Mouse (Mus musculus) limb, embryonic 12.5 days (tissue): ENCODE results near the gene Trappc13. TPM values are rescaled to one million over a fixed set of nuclear protein-coding genes. Genes with fewer than 3 reads are reported as not detected.

Experiments
- ATAC-seq: fragments of 200-750 bp; cut with Nextera tagmentation; 2 replicates; pipeline ENCODE4 v1.8.0; 2017; ENCODE audit warnings: low read depth, moderate TSS enrichment; ENCODE audit not compliant: insufficient number of reproducible peaks, insufficient read depth, low FRiP score, low TSS enrichment
- H3K27ac ChIP-seq: fragments of 300-500 bp; sonication (generic); 2 replicates; pipeline ENCODE4 v1.5.1; 2016; ENCODE audit warnings: mild to moderate bottlenecking, moderate library complexity
- H3K27me3 ChIP-seq: fragments of 300-500 bp; sonication (generic); 2 replicates; pipeline ENCODE4 v1.6.1; 2016; ENCODE audit warnings: mild to moderate bottlenecking, moderate library complexity
- H3K36me3 ChIP-seq: fragments of 300-500 bp; sonication (generic); 2 replicates; pipeline ENCODE4 v1.6.1; 2016; ENCODE audit warnings: mild to moderate bottlenecking, moderate library complexity
- H3K4me1 ChIP-seq: fragments of 300-500 bp; sonication (generic); replicated peaks from 2 replicates; pipeline ENCODE4 v1.6.1; 2016
- H3K4me2 ChIP-seq: fragments of 300-500 bp; sonication (generic); 2 replicates; pipeline ENCODE4 v1.6.1; 2016; ENCODE audit warnings: mild to moderate bottlenecking, moderate library complexity
- H3K4me3 ChIP-seq: fragments of 300-500 bp; sonication (generic); replicated peaks from 2 replicates; pipeline ENCODE4 v1.5.1; 2016; ENCODE audit warnings: mild to moderate bottlenecking
- H3K9ac ChIP-seq: fragments of 300-500 bp; sonication (generic); replicated peaks from 2 replicates; pipeline ENCODE4 v1.6.1; 2016; ENCODE audit warnings: mild to moderate bottlenecking, moderate library complexity
- H3K9me3 ChIP-seq: fragments of 300-500 bp; sonication (generic); 2 replicates; pipeline ENCODE4 v1.6.1; 2016; ENCODE audit warnings: mild to moderate bottlenecking, moderate library complexity
- WGBS: fragments of 180-500 bp; shearing (Covaris S2); methylation state at CpG from one replicate; pipeline ENCODE4 v1.1.7; 2016; 5-methylcytosine and 5-hydroxymethylcytosine counted together
- polyA plus RNA-seq: library from polyadenylated mRNA; unstranded; fragments of >200 nt; fragmentation: Nextera tagmentation; extraction: Ambion mirVana; gene quantifications from 2 replicates; pipeline ENCODE4 v1.2.1, GENCODE M21; 2016

Trappc13 gene
- polyA plus RNA-seq, 1 experiment from 2014 or later = 69.6 TPM

- Histone ChIP-seq H3K36me3 (peaks cover 66% of the 10 kb centered on the region), H3K4me1 (no peaks in the 10 kb centered on the region), H3K9ac (no peak overlapping the region), H3K27ac (no peak overlapping the region), H3K9me3 (no peaks in the 10 kb centered on the region), H3K27me3 (no peaks in the 10 kb centered on the region), H3K4me2 (no peak overlapping the region), H3K4me3 (no peak overlapping the region)
- WGBS = 86% methylated on average over 7 of the region's 7 CpGs
- no peak for ATAC-seq
These were observed 23.2 kb downstream of the Trappc13 start for GRCm38 (mm10) chr13:104155106-104155505.

- Histone ChIP-seq H3K27me3 (no peaks in the 10 kb centered on the region), H3K4me3 (no peak overlapping the region), H3K4me2 (no peak overlapping the region), H3K9ac (no peak overlapping the region), H3K9me3 (no peaks in the 10 kb centered on the region), H3K4me1 (no peaks in the 10 kb centered on the region), H3K27ac (no peak overlapping the region), H3K36me3 (peaks cover 62% of the 10 kb centered on the region)
- 94% methylated on average over 5 of the region's 5 CpGs for WGBS
- ATAC-seq = no peak
These were observed 24.1 kb downstream of the Trappc13 start for GRCm38 (mm10) chr13:104154180-104154579.

GRCm38 (mm10) chr13:104145646-104146045, 32.6 kb downstream of the Trappc13 start:
- peaks cover 83% of the 10 kb centered on the region for H3K36me3 ChIP-seq
- H3K4me3 ChIP-seq = no peak overlapping the region
- H3K9ac ChIP-seq = no peak overlapping the region
- no peaks in the 10 kb centered on the region for H3K27me3 ChIP-seq
- no peak overlapping the region for H3K4me2 ChIP-seq
- no peaks in the 10 kb centered on the region for H3K4me1 ChIP-seq
- ATAC-seq = no peak
- H3K27ac ChIP-seq = no peak overlapping the region
- 89% methylated on average over 3 of the region's 3 CpGs for WGBS
- no peaks in the 10 kb centered on the region for H3K9me3 ChIP-seq

- no peak for ATAC-seq
- peaks cover 88% of the 10 kb centered on the region for H3K36me3 ChIP-seq
- no peaks in the 10 kb centered on the region for H3K9me3 ChIP-seq
These were observed 33.4 kb downstream of the Trappc13 start for GRCm38 (mm10) chr13:104144871-104145270.

GRCm38 (mm10) chr13:104139369-104140209, 38.7 kb downstream of the Trappc13 start:
- no peak overlapping the region for H3K9ac ChIP-seq
- H3K27me3 ChIP-seq = no peaks in the 10 kb centered on the region
- no peak for ATAC-seq
- WGBS = 44% methylated on average over 13 of the region's 13 CpGs
- no peaks in the 10 kb centered on the region for H3K9me3 ChIP-seq
- no peak overlapping the region for H3K27ac ChIP-seq
- H3K4me2 ChIP-seq = no peak overlapping the region
- no peaks in the 10 kb centered on the region for H3K4me1 ChIP-seq
- no peak overlapping the region for H3K4me3 ChIP-seq
- peaks cover 68% of the 10 kb centered on the region for H3K36me3 ChIP-seq

More at GRCm38 (mm10) chr13:104144871-104145270, 33.4 kb downstream of the Trappc13 start:
- no peak overlapping the region for H3K27ac ChIP-seq
- H3K27me3 ChIP-seq = no peaks in the 10 kb centered on the region
- no peak overlapping the region for H3K4me3 ChIP-seq
- no peaks in the 10 kb centered on the region for H3K4me1 ChIP-seq
- no peak overlapping the region for H3K4me2 ChIP-seq
- no peak overlapping the region for H3K9ac ChIP-seq
- 88% methylated on average over 9 of the region's 9 CpGs for WGBS

GRCm38 (mm10) chr13:104134510-104135085, 43.7 kb downstream of the Trappc13 start:
- no peaks in the 10 kb centered on the region for H3K9me3 ChIP-seq
- no peak overlapping the region for H3K4me2 ChIP-seq
- H3K4me1 ChIP-seq = no peaks in the 10 kb centered on the region
- no peak overlapping the region for H3K27ac ChIP-seq
- H3K9ac ChIP-seq = no peak overlapping the region
- no peaks in the 10 kb centered on the region for H3K27me3 ChIP-seq
- no peak for ATAC-seq
- H3K4me3 ChIP-seq = no peak overlapping the region
- WGBS = 84% methylated on average over 4 of the region's 4 CpGs
- H3K36me3 ChIP-seq = peaks cover 50% of the 10 kb centered on the region

- Histone ChIP-seq H3K27me3 (no peaks in the 10 kb centered on the region), H3K9me3 (no peaks in the 10 kb centered on the region), H3K9ac (no peak overlapping the region), H3K27ac (no peak overlapping the region), H3K4me1 (no peaks in the 10 kb centered on the region), H3K36me3 (peaks cover 41% of the 10 kb centered on the region), H3K4me3 (no peak overlapping the region), H3K4me2 (no peak overlapping the region)
- 90% methylated on average over 2 of the region's 2 CpGs for WGBS
- no peak for ATAC-seq
These were observed 45.7 kb downstream of the Trappc13 start for GRCm38 (mm10) chr13:104132561-104132960.

- H3K4me2 ChIP-seq = no peak overlapping the region
- H3K4me1 ChIP-seq = peaks cover 5% of the 10 kb centered on the region; the same call in 1 of the 2 replicates
- no peak for ATAC-seq
- no peak overlapping the region for H3K27ac ChIP-seq
- WGBS = 87% methylated on average over 20 of the region's 20 CpGs
- no peaks in the 10 kb centered on the region for H3K9me3 ChIP-seq
- H3K4me3 ChIP-seq = no peak overlapping the region
- no peak overlapping the region for H3K9ac ChIP-seq
- peaks cover 20% of the 10 kb centered on the region for H3K36me3 ChIP-seq
- no peaks in the 10 kb centered on the region for H3K27me3 ChIP-seq
These were observed 54.4 kb downstream of the Trappc13 start for GRCm38 (mm10) chr13:104123662-104124381.

- WGBS = 50% methylated on average over 17 of the region's 17 CpGs
- Histone ChIP-seq H3K27ac (no peak overlapping the region), H3K4me2 (no peak overlapping the region), H3K4me3 (no peak overlapping the region), H3K9ac (no peak overlapping the region), H3K36me3 (peaks cover 29% of the 10 kb centered on the region), H3K9me3 (no peaks in the 10 kb centered on the region), H3K4me1 (peaks cover 5% of the 10 kb centered on the region; the same call in 1 of the 2 replicates), H3K27me3 (no peaks in the 10 kb centered on the region)
- ATAC-seq = no peak
These were observed 56.0 kb downstream of the Trappc13 start for GRCm38 (mm10) chr13:104122078-104122840.

GRCm38 (mm10) chr13:104114827-104115226, 63.4 kb downstream of the Trappc13 start:
- Histone ChIP-seq H3K27me3 (no peaks in the 10 kb centered on the region), H3K36me3 (peaks cover 33% of the 10 kb centered on the region), H3K4me1 (peaks cover 4% of the 10 kb centered on the region; the same call in 1 of the 2 replicates), H3K9ac (no peak overlapping the region), H3K4me2 (no peak overlapping the region), H3K9me3 (no peaks in the 10 kb centered on the region), H3K27ac (no peak overlapping the region), H3K4me3 (no peak overlapping the region)
- WGBS = 96% methylated on average over 2 of the region's 2 CpGs
- no peak for ATAC-seq
